Mouse (Mus musculus) ovary, adult 10 weeks (tissue): ENCODE data around the gene Slc40a1. TPM values are rescaled to one million over a fixed set of nuclear protein-coding genes. Genes with fewer than 3 reads are reported as not detected.

Experiments used
- polyA plus RNA-seq: library from polyadenylated mRNA; stranded (reverse); fragments of 350-450 nt; fragmentation: Illumina TruSeq; extraction: RNeasy Lipid Tissue Mini Kit (QIAGEN cat#74804); gene quantifications from one replicate; pipeline ENCODE4 v1.2.3, GENCODE M21; 2014

Slc40a1 gene
- 181 TPM for polyA plus RNA-seq

DNA sequence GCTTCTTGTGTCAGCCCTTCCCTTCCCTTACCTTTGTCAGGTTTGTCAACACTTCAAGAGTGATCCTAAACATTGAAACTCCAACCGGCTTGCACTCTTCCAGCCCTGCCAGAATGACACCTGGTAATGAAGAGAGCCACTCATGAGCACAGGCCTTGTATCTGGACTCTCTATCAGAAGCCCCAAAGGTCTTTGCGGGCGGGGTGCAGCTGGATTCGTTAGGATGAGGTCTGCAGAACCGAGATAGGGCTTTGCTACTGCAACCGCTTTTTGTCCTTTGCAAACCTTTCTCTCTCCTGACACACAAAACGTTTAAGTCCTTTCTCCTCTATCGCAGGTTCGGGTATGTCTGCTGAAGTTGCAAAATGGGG lies at the start of gene Slc40a1:
Slc40a1 (minus strand) TSS at position 131 of the 371 bp plus-strand sequence.

DNA sequence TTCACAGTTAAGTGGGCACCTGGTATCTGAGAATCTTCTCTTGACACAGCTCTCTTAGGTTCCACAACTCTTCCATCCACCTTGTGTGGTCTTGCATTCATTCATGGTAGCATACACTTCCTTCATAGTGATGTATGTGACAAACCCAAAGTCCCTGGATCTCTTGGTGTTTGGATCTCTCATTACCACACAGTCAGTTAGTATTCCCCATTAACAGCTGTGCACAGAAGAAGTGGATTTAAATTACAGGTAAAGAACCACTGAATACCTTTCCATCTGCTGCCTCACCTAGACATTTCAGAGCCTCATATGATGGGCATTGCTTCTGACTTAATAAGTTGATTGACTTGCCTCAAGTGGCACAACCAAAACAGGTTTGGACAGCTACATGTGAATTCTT lies 36.1 kb downstream of the Slc40a1 start, which contains the start of gene Gm5269:
Gm5269 (minus strand) TSS at position 101 of the 400 bp plus-strand sequence.

Other genes starting within 250 kb of the Slc40a1 start
- 112 TPM for gene Wdr75, start 131.4 kb downstream of the Slc40a1 start, polyA plus RNA-seq
- not detected for gene Gm5269, start 36.2 kb downstream of the Slc40a1 start, polyA plus RNA-seq
- 10.1 TPM for gene Dnah7b, start 139.8 kb upstream of the Slc40a1 start, polyA plus RNA-seq